Mouse (Mus musculus) liver, adult 2 months (tissue): Measurements from ENCODE around the gene Alpk1. TPM values are rescaled to one million over a fixed set of nuclear protein-coding genes. Genes with fewer than 3 reads are reported as not detected.

Experiments used
- DNase-seq: peaks from one replicate; pipeline ENCODE4 v3.0.0-alpha.2; 2011; ENCODE audit warnings: low read depth, low spot score; ENCODE audit errors: extremely low read depth
- H3K27ac ChIP-seq: fragments of 200-500 bp; replicated peaks from 2 replicates; pipeline ENCODE4 v1.5.1; 2012; ENCODE audit warnings: low read depth, mild to moderate bottlenecking, control low read depth, inconsistent platforms, low read length; ENCODE audit not compliant: insufficient read depth
- H3K27me3 ChIP-seq: fragments of 200-500 bp; 2 replicates; pipeline ENCODE4 v1.6.1; 2012; ENCODE audit warnings: mild to moderate bottlenecking, moderate library complexity, low read length, inconsistent platforms; ENCODE audit not compliant: control insufficient read depth, insufficient read depth
- H3K36me3 ChIP-seq: fragments of 200-500 bp; 2 replicates; pipeline ENCODE4 v1.6.1; 2012; ENCODE audit warnings: low read length, inconsistent platforms; ENCODE audit not compliant: control insufficient read depth, insufficient read depth
- H3K4me1 ChIP-seq: fragments of 200-500 bp; 2 replicates; pipeline ENCODE4 v1.6.1; 2011; ENCODE audit warnings: low read length; ENCODE audit not compliant: control insufficient read depth, insufficient read depth
- H3K4me3 ChIP-seq: fragments of 200-500 bp; 2 replicates; pipeline ENCODE4 v1.5.1; 2011; ENCODE audit warnings: low read depth, mild to moderate bottlenecking, control low read depth, low read length, moderate library complexity; ENCODE audit not compliant: insufficient read depth
- H3K79me2 ChIP-seq: fragments of 200-500 bp; 2 replicates; pipeline ENCODE4 v1.6.1; 2012; ENCODE audit warnings: inconsistent platforms, mild to moderate bottlenecking, low read length, moderate library complexity; ENCODE audit not compliant: control insufficient read depth, insufficient read depth
- H3K9ac ChIP-seq: fragments of 200-500 bp; 2 replicates; pipeline ENCODE4 v1.6.1; 2012; ENCODE audit warnings: low read depth, mild to moderate bottlenecking, control low read depth, inconsistent platforms, low read length
- CTCF ChIP-seq: fragments of 200-500 bp; IDR thresholded peaks from 2 replicates; pipeline ENCODE4 v1.5.1; 2011; ENCODE audit warnings: low read depth, low read length, control low read depth
- POLR2A ChIP-seq: fragments of 200-500 bp; IDR thresholded peaks from 2 replicates; pipeline ENCODE4 v1.6.1; 2011; ENCODE audit warnings: low read length, control low read depth; ENCODE audit not compliant: insufficient read depth; ENCODE audit errors: extremely low read depth
- WGBS: fragments of 180-500 bp; shearing (Covaris S2); methylation state at CpG from one replicate; pipeline ENCODE4 v1.1.7; 2018; 5-methylcytosine and 5-hydroxymethylcytosine counted together
- polyA plus RNA-seq: library from polyadenylated mRNA; depleted of rRNA; stranded (reverse); fragments of >200 nt; gene quantifications from 2 replicates; pipeline ENCODE4 v1.2.3, GENCODE M21; 2012
- total RNA-seq: library from RNA; depleted of rRNA; stranded (reverse); fragments of >200 nt; gene quantifications from 2 replicates; pipeline ENCODE4 v1.2.3, GENCODE M21; 2014

The Alpk1 gene
- total and polyA plus RNA-seq, 2 experiments: 0.39 to 1.9 TPM

- H3K9ac ChIP-seq: no peak overlapping the region
- no peak overlapping the region for H3K27ac ChIP-seq
- H3K4me3 ChIP-seq: no peak overlapping the region
- DNase-seq: no peak
- H3K27me3 ChIP-seq: no peaks in the 10 kb centered on the region
- H3K4me1 ChIP-seq: no peaks in the 10 kb centered on the region
- H3K79me2 ChIP-seq: no peaks in the 10 kb centered on the region
- TF ChIP-seq POLR2A (no peak), CTCF (no peak)
- H3K36me3 ChIP-seq: no peaks in the 10 kb centered on the region
- 91% methylated on average over 5 of the region's 5 CpGs for WGBS
These were observed 60.7 kb downstream of the Alpk1 start for GRCm38 (mm10) chr3:127719601-127720000.

GRCm38 (mm10) chr3:127716759-127717158 lies 63.6 kb downstream of the Alpk1 start:
- Histone ChIP-seq H3K4me1 (no peaks in the 10 kb centered on the region), H3K79me2 (no peaks in the 10 kb centered on the region), H3K9ac (no peak overlapping the region), H3K27ac (no peak overlapping the region), H3K36me3 (no peaks in the 10 kb centered on the region), H3K4me3 (no peak overlapping the region), H3K27me3 (no peaks in the 10 kb centered on the region)
- 41% methylated on average over 2 of the region's 2 CpGs for WGBS
- no peak for DNase-seq
- TF ChIP-seq POLR2A (no peak), CTCF (no peak)

GRCm38 (mm10) chr3:127713112-127713511 lies 67.2 kb downstream of the Alpk1 start:
- Histone ChIP-seq H3K36me3 (no peaks in the 10 kb centered on the region), H3K9ac (no peak overlapping the region), H3K4me1 (no peaks in the 10 kb centered on the region), H3K27me3 (no peaks in the 10 kb centered on the region), H3K79me2 (no peaks in the 10 kb centered on the region), H3K4me3 (no peak overlapping the region), H3K27ac (no peak overlapping the region)
- 76% methylated on average over 9 of the region's 9 CpGs for WGBS
- TF ChIP-seq CTCF (no peak), POLR2A (no peak)
- DNase-seq: no peak

- WGBS: 78% methylated on average over 3 of the region's 3 CpGs
- Histone ChIP-seq H3K79me2 (no peaks in the 10 kb centered on the region), H3K27me3 (peaks cover 3% of the 10 kb centered on the region; the same call in 1 of the 2 replicates), H3K36me3 (no peaks in the 10 kb centered on the region), H3K4me3 (no peak overlapping the region), H3K9ac (no peak overlapping the region), H3K27ac (no peak overlapping the region), H3K4me1 (no peaks in the 10 kb centered on the region)
- no peak for DNase-seq
- TF ChIP-seq CTCF (no peak), POLR2A (no peak)
These were observed 68.8 kb downstream of the Alpk1 start for GRCm38 (mm10) chr3:127711536-127711935.

GRCm38 (mm10) chr3:127707089-127707485 lies 73.2 kb downstream of the Alpk1 start:
- peaks cover 3% of the 10 kb centered on the region; the same call in 1 of the 2 replicates for H3K27me3 ChIP-seq
- no peak overlapping the region for H3K27ac ChIP-seq
- H3K4me3 ChIP-seq: no peak overlapping the region
- WGBS: 83% methylated on average over 5 of the region's 5 CpGs
- H3K36me3 ChIP-seq: no peaks in the 10 kb centered on the region
- TF ChIP-seq CTCF: no peak
- no peaks in the 10 kb centered on the region for H3K4me1 ChIP-seq
- no peak overlapping the region for H3K9ac ChIP-seq
- no peaks in the 10 kb centered on the region for H3K79me2 ChIP-seq
- DNase-seq: no peak

- Histone ChIP-seq H3K4me3 (no peak overlapping the region), H3K27ac (no peak overlapping the region), H3K4me1 (no peaks in the 10 kb centered on the region), H3K27me3 (peaks cover 3% of the 10 kb centered on the region; the same call in 1 of the 2 replicates), H3K36me3 (no peaks in the 10 kb centered on the region), H3K79me2 (no peaks in the 10 kb centered on the region), H3K9ac (no peak overlapping the region)
- 84% methylated on average over 8 of the region's 8 CpGs for WGBS
- TF ChIP-seq CTCF: no peak
- TF ChIP-seq POLR2A: no peak
- no peak for DNase-seq
These were observed 73.8 kb downstream of the Alpk1 start for GRCm38 (mm10) chr3:127706445-127707088.
